Mouse (Mus musculus) stomach, postnatal 0 days (tissue): ENCODE data around the gene Gng7. TPM values are rescaled to one million over a fixed set of nuclear protein-coding genes. Genes with fewer than 3 reads are reported as not detected.

Source experiments
- ATAC-seq: fragments of 200-750 bp; cut with Nextera tagmentation; 2 replicates; pipeline ENCODE4 v1.8.0; 2017; ENCODE audit not compliant: low FRiP score, low TSS enrichment
- DNase-seq: peaks from one replicate; pipeline ENCODE4 v3.0.0-alpha.2; 2016; ENCODE audit warnings: low spot score
- H3K27ac ChIP-seq: fragments of 300-500 bp; sonication (generic); replicated peaks from 2 replicates; pipeline ENCODE4 v1.5.1; 2014; ENCODE audit warnings: mild to moderate bottlenecking, control low read depth
- H3K27me3 ChIP-seq: fragments of 300-500 bp; sonication (generic); 2 replicates; pipeline ENCODE4 v1.6.1; 2014; ENCODE audit warnings: low read length; ENCODE audit not compliant: control insufficient read depth, insufficient read depth
- H3K36me3 ChIP-seq: fragments of 300-500 bp; sonication (generic); 2 replicates; pipeline ENCODE4 v1.6.1; 2014; ENCODE audit warnings: low read length, mixed read lengths; ENCODE audit not compliant: control insufficient read depth, insufficient read depth
- H3K4me1 ChIP-seq: fragments of 300-500 bp; sonication (generic); replicated peaks from 2 replicates; pipeline ENCODE4 v1.6.1; 2014; ENCODE audit warnings: antibody characterized with exemption; ENCODE audit not compliant: control insufficient read depth, insufficient read depth
- H3K4me2 ChIP-seq: fragments of 300-500 bp; sonication (generic); replicated peaks from 2 replicates; pipeline ENCODE4 v1.6.1; 2014; ENCODE audit warnings: low read depth, mild to moderate bottlenecking, control low read depth, moderate library complexity
- H3K4me3 ChIP-seq: fragments of 300-500 bp; sonication (generic); 2 replicates; pipeline ENCODE4 v1.5.1; 2014; ENCODE audit warnings: low read depth, low read length, control low read depth
- H3K9ac ChIP-seq: fragments of 300-500 bp; sonication (generic); 2 replicates; pipeline ENCODE4 v1.6.1; 2014; ENCODE audit warnings: mild to moderate bottlenecking, low read length, control low read depth, mixed read lengths
- H3K9me3 ChIP-seq: fragments of 300-500 bp; sonication (generic); 2 replicates; pipeline ENCODE4 v1.6.1; 2016; ENCODE audit warnings: low read length; ENCODE audit not compliant: control insufficient read depth
- CTCF ChIP-seq: IDR thresholded peaks from 2 replicates; pipeline ENCODE4 v1.5.1; 2016; ENCODE audit warnings: antibody characterized with exemption, low read depth, mild to moderate bottlenecking, moderate library complexity
- EP300 ChIP-seq: optimal IDR thresholded peaks from 2 replicates; pipeline ENCODE3; 2016; ENCODE audit warnings: antibody characterized with exemption
- WGBS: fragments of 180-500 bp; shearing (Covaris S2); extraction: QIAGEN DNeasy Blood & Tissue Kit; methylation state at CpG from one replicate; pipeline ENCODE4 v1.1.7; 2014; 5-methylcytosine and 5-hydroxymethylcytosine counted together
- polyA plus RNA-seq: library from polyadenylated mRNA; unstranded; fragments of >200 nt; fragmentation: Nextera tagmentation; extraction: Ambion mirVana; gene quantifications from 2 replicates; pipeline ENCODE4 v1.2.1, GENCODE M21; 2015

Gene Gng7
- polyA plus RNA-seq, 1 experiment from 2014 or later = 1.3 TPM

DNA sequence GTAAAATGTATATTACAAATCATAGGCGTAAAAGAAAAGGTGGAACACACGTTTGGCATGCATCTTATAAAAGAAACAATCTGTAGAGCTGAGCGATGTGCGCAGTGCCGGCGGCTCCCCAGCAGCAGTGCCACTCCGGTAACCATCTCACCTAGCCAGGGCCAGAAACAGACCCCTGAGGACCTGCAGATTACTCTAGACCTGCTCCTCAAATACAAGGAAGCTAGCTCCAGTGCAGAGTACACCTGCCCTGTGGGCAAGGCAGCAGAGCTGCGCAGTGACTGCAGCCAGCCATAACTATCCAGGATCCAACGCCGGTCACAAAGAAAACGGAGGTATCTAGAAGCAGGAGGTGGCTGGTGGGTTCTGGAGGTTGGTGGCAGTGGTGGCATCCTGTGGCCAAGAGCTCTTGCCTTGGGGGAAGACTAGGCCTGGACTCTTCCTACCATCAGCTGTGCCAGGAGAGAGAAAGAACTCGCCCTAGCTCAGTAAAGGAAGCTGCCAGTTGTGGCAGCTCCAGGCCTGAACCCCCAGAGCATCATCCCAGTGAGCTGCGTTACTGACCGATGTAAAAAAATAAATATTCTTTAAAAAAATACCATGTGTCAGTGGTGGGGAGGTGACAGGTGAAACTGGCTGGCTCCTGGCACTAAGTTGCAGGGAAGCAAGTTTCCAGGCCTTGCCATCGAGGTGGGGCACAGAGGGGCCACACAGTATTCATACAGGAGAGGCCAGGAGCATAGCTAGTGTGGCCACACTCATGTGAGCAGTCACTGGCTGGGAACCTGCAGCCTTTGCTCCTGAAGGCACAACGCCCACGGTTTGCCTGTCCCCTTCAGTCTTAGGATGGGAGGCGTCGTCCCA lies 113.1 kb downstream of the Gng7 start:
- DNase-seq (no peak), ATAC-seq (no peak)
- Histone ChIP-seq H3K4me3 (no peak overlapping the region), H3K4me1 (peaks cover 3% of the 10 kb centered on the region), H3K27me3 (no peaks in the 10 kb centered on the region), H3K4me2 (peak overlapping the region; percentile 34; the same call in 1 of the 2 replicates), H3K27ac (peak overlapping the region; percentile 56), H3K9me3 (no peaks in the 10 kb centered on the region), H3K36me3 (peaks cover 24% of the 10 kb centered on the region), H3K9ac (peak overlapping the region; percentile 45; the same call in 1 of the 2 replicates)
- TF ChIP-seq CTCF (no peak), EP300 (no peak)
- 85% methylated on average over 19 of the region's 19 CpGs for WGBS

DNA sequence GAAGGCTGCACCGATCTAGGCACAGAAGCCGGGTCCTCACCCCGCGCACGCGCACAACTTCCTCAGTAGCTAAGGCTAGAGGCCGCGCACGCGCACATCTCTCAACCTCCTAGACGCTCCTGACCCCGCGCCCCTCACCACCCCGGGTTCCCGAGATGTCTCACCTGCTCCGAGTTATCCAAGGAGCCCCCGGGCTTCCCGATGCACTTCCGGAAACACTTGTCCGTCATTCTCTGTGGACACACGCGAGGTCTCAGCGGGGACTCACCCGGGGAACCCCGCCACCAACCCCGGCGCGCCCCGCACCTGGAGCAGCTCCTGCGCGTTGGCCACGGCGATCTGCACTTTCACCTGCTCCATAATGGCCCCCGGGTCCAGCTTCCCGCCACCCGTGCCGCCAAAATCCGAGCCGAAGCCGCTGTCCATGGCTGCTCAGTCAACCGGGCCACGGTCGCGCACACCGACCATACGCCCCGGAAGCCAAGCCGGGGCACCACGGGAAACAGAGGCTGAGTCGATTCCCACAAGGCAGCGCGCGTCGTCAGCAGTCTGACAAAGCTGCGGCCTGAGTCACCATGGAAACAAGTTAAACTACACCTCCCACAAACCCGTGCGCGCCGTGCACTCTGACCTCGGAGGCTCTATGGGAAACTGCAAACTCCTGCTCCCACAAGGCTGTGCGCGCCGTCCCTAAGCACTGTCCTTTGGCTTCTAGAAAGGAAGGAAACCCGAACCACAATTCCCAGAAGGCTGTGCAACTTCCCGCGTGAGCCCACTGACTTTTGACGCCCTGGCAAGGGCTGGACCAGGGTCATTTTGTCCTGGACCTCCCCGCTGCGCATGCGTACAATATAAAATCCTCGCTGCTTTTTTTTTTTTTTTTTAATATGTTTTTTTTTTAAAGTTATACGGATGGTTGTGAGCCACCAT lies 114.2 kb downstream of the Gng7 start, which contains the start of gene Timm13:
Timm13 (minus strand) TSS at position 652 of the 930 bp plus-strand sequence.
- peak within 1 kb of the TSS; percentile 63 for H3K27ac ChIP-seq
- H3K9me3 ChIP-seq = no peaks in the 10 kb centered on the region
- H3K4me3 ChIP-seq = peak within 1 kb of the TSS; percentile 95
- peaks cover 3% of the 10 kb centered on the region for H3K4me1 ChIP-seq
- peak; percentile 98 for DNase-seq
- WGBS = under 1% methylated on average over 72 of the region's 72 CpGs
- no peaks in the 10 kb centered on the region for H3K27me3 ChIP-seq
- ATAC-seq = peak; percentile 96
- peak within 1 kb of the TSS; percentile 79 for H3K9ac ChIP-seq
- peaks cover 17% of the 10 kb centered on the region for H3K36me3 ChIP-seq
- no peak for TF ChIP-seq CTCF
- peak; percentile 70 for TF ChIP-seq EP300
- peak within 1 kb of the TSS; percentile 83 for H3K4me2 ChIP-seq

- TF ChIP-seq EP300 (no peak), CTCF (no peak)
- H3K9me3 ChIP-seq = no peaks in the 10 kb centered on the region
- H3K4me2 ChIP-seq = peak overlapping the region; percentile 83
- peaks cover 3% of the 10 kb centered on the region for H3K4me1 ChIP-seq
- peak overlapping the region; percentile 95 for H3K4me3 ChIP-seq
- WGBS = 13% methylated on average over 25 of the region's 25 CpGs
- ATAC-seq (no peak), DNase-seq (no peak)
- no peaks in the 10 kb centered on the region for H3K27me3 ChIP-seq
- H3K36me3 ChIP-seq = peaks cover 14% of the 10 kb centered on the region
- 0 out of 2 replicates have a peak overlapping the region, but pooled peaks have one; percentile 24 for H3K27ac ChIP-seq
- H3K9ac ChIP-seq = peak overlapping the region; percentile 79
Observed at GRCm38 (mm10) chr10:80899591-80900317, 115.0 kb downstream of the Gng7 start.

DNA sequence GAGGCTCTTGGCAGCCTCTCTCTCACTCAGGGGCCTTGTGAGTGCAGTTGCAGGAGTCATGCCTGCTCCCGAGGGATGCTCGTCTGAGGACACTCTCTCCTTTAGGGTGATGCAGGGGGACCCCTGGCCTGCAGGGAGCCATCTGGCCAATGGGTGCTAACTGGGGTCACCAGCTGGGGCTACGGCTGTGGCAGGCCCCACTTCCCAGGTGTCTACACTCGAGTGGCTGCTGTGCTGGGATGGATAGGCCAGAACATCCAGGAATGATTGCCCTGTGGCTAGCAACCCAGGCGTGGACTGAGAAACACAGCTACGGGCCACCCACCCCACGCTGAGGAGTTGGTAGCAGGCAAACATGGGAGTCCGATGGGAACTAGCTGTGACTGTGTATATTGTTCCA lies 115.7 kb downstream of the Gng7 start:
- 84% methylated on average over 8 of the region's 8 CpGs for WGBS
- no peak overlapping the region for H3K9ac ChIP-seq
- no peak for DNase-seq
- no peak overlapping the region for H3K27ac ChIP-seq
- H3K4me1 ChIP-seq = peaks cover 3% of the 10 kb centered on the region
- peaks cover 8% of the 10 kb centered on the region; the same call in 1 of the 2 replicates for H3K36me3 ChIP-seq
- no peaks in the 10 kb centered on the region for H3K27me3 ChIP-seq
- TF ChIP-seq CTCF = no peak
- TF ChIP-seq EP300 = no peak
- ATAC-seq = no peak
- H3K4me3 ChIP-seq = no peak overlapping the region
- no peak overlapping the region for H3K4me2 ChIP-seq
- H3K9me3 ChIP-seq = no peaks in the 10 kb centered on the region

Other genes with a start within 250 kb of the Gng7 start
- 27.7 and 31.8 TPM in 2 replicates for gene Sf3a2, start 216.7 kb downstream of the Gng7 start, polyA plus RNA-seq
- gene Plekhj1, start 216.3 kb downstream of the Gng7 start, polyA plus RNA-seq = 62.0 and 65.8 TPM in 2 replicates
- gene Amh, start 209.7 kb downstream of the Gng7 start, polyA plus RNA-seq = 6.8 and 6.9 TPM in 2 replicates
- gene Jsrp1, start 201.4 kb downstream of the Gng7 start, polyA plus RNA-seq = 0.86 and 0.96 TPM in 2 replicates
- 1,070 and 1,103 TPM in 2 replicates for gene Oaz1, start 188.3 kb downstream of the Gng7 start, polyA plus RNA-seq
- 0.12 and 0.17 TPM in 2 replicates for gene Lingo3, start 170.9 kb downstream of the Gng7 start, polyA plus RNA-seq
- 176 and 180 TPM in 2 replicates for gene Lsm7, start 159.7 kb downstream of the Gng7 start, polyA plus RNA-seq
- gene Sppl2b, start 159.7 kb downstream of the Gng7 start, polyA plus RNA-seq = 17.7 and 23.0 TPM in 2 replicates
- gene Tmprss9, start 143.1 kb downstream of the Gng7 start, polyA plus RNA-seq = 2.0 and 2.2 TPM in 2 replicates
- 292 and 304 TPM in 2 replicates for gene Timm13, start 114.0 kb downstream of the Gng7 start, polyA plus RNA-seq
- 12.0 and 12.4 TPM in 2 replicates for gene Lmnb2, start 96.7 kb downstream of the Gng7 start, polyA plus RNA-seq
- gene Gadd45b, start 84.9 kb downstream of the Gng7 start, polyA plus RNA-seq = 59.5 and 62.2 TPM in 2 replicates
- gene Diras1, start 10.7 kb upstream of the Gng7 start, polyA plus RNA-seq = 0.40 and 0.42 TPM in 2 replicates
- 11.0 and 11.1 TPM in 2 replicates for gene Slc39a3, start 22.5 kb upstream of the Gng7 start, polyA plus RNA-seq
- 93.7 and 98.7 TPM in 2 replicates for gene Sgta, start 45.2 kb upstream of the Gng7 start, polyA plus RNA-seq
- gene Thop1, start 55.1 kb upstream of the Gng7 start, polyA plus RNA-seq = 77.2 and 83.8 TPM in 2 replicates
- gene Creb3l3, start 83.9 kb upstream of the Gng7 start, polyA plus RNA-seq = 9.3 and 10.4 TPM in 2 replicates
- gene Map2k2, start 91.0 kb upstream of the Gng7 start, polyA plus RNA-seq = 135 and 142 TPM in 2 replicates
- gene Zbtb7a, start 120.3 kb upstream of the Gng7 start, polyA plus RNA-seq = 87.5 and 94.1 TPM in 2 replicates
- 18.7 and 20.9 TPM in 2 replicates for gene Pias4, start 153.0 kb upstream of the Gng7 start, polyA plus RNA-seq
- 337 and 380 TPM in 2 replicates for gene Eef2, start 161.7 kb upstream of the Gng7 start, polyA plus RNA-seq
- gene Dapk3, start 168.1 kb upstream of the Gng7 start, polyA plus RNA-seq = 44.6 and 51.8 TPM in 2 replicates
- gene 4930442H23Rik, start 168.9 kb upstream of the Gng7 start, polyA plus RNA-seq = 0.07 TPM in 1 of 2 replicates, not detected in the other
- gene Nmrk2, start 187.1 kb upstream of the Gng7 start, polyA plus RNA-seq = 0.07 TPM in 1 of 2 replicates, not detected in the other
- 0.64 and 0.91 TPM in 2 replicates for gene Atcay, start 215.9 kb upstream of the Gng7 start, polyA plus RNA-seq
- 2.1 and 3.2 TPM in 2 replicates for gene Zfr2, start 218.2 kb upstream of the Gng7 start, polyA plus RNA-seq
- 1.0 and 1.6 TPM in 2 replicates for gene Matk, start 238.0 kb upstream of the Gng7 start, polyA plus RNA-seq